Comparison of ENCODE assay signal across 8 mouse cellular contexts in genomic region chr8:10990421-10991110, GRCm38 (mm10). TPM values are rescaled to one million over a fixed set of nuclear protein-coding genes. Genes with fewer than 3 reads are reported as not detected.
DNase-seq lines count a peak whose midpoint lies in the region; ATAC-seq and TF ChIP-seq lines count a peak whose summit lies in the region.

No protein-coding gene starts in this region.

- H3K9ac ChIP-seq in hindbrain, embryonic 12.5 days: no peak overlapping the region

- H3K9me3 ChIP-seq in erythroblast, embryonic 14.5 days (ENCODE audit: control insufficient read depth, low read length): 0 out of 2 replicates have a peak, but pooled peaks cover 3% of the 10 kb centered on the region
- H3K9me3 ChIP-seq in hindbrain, embryonic 12.5 days (replicated peaks): no peaks in the 10 kb centered on the region

- H3K36me3 ChIP-seq in erythroblast, embryonic 14.5 days (ENCODE audit: control insufficient read depth): peaks cover 86% of the 10 kb centered on the region
- peaks cover 23% of the 10 kb centered on the region for H3K36me3 ChIP-seq in hindbrain, embryonic 12.5 days

- DNase-seq in lung, postnatal 25 days (ENCODE audit: low spot score): peak; percentile 45
- DNase-seq in left cerebral cortex, adult 2 months (ENCODE audit: extremely low spot score in 1 of 2, low spot score in 2 of 2): no peak
- no peak for DNase-seq in gastrocnemius, adult 18-20 months (ENCODE audit: low spot score)
- no peak for DNase-seq in frontal cortex, postnatal 14 days (ENCODE audit: low spot score in 2 of 2)

- peaks cover 93% of the 10 kb centered on the region for H3K4me1 ChIP-seq in erythroblast, embryonic 14.5 days (ENCODE audit: control insufficient read depth)
- peaks cover 48% of the 10 kb centered on the region for H3K4me1 ChIP-seq in hindbrain, embryonic 12.5 days

- intact Hi-C loops in left cerebral cortex, adult 2 months (cut with DNase I): no loop called here

- H3K27me3 ChIP-seq in erythroblast, embryonic 14.5 days (ENCODE audit: control insufficient read depth): no peaks in the 10 kb centered on the region
- no peaks in the 10 kb centered on the region for H3K27me3 ChIP-seq in hindbrain, embryonic 12.5 days

- H3K4me3 ChIP-seq in erythroblast, embryonic 14.5 days (replicated peaks): peak overlapping the region; percentile 42
- H3K4me3 ChIP-seq in hindbrain, embryonic 12.5 days: no peak overlapping the region
- no peak overlapping the region for H3K4me3 ChIP-seq in left cerebral cortex, adult 2 months

- no peak for ATAC-seq in erythroblast, adult 5-6 weeks (replicated peaks; ENCODE audit: low FRiP score, poor library complexity, severe bottlenecking)
- peak; percentile 22 for ATAC-seq in activated CD4-positive, CD25-positive, alpha-beta regulatory T cell, adult 4 months
- ATAC-seq in hindbrain, embryonic 12.5 days (ENCODE audit: low FRiP score): no peak

- H3K4me2 ChIP-seq in hindbrain, embryonic 12.5 days (replicated peaks): no peak overlapping the region

- WGBS in hindbrain, embryonic 12.5 days: 27% methylated on average over 10 of the region's 10 CpGs

- peak overlapping the region; percentile 71 for H3K27ac ChIP-seq in hindbrain, embryonic 12.5 days
- no peak overlapping the region for H3K27ac ChIP-seq in left cerebral cortex, adult 2 months

- TF ChIP-seq CTCF in left cerebral cortex, adult 2 months (IDR thresholded peaks at IDR 0.05): no peak

RNA-seq across cellular contexts. Expression of gene Irs2, which starts 17.7 kb away (rescaled TPM):
- polyA plus RNA-seq in erythroblast, embryonic 14.5 days (2012): 2.8 and 3.3 TPM in 2 replicates
- total RNA-seq in erythroblast, adult 5-6 weeks (2015; ENCODE audit: low replicate concordance): 12.1 and 15.2 TPM in 2 replicates
- 10.6 and 13.5 TPM in 2 replicates for total RNA-seq in erythroblast, adult 5-6 weeks (2017; ENCODE audit: low replicate concordance)
- under 1 TPM; 0.48 to 0.83 TPM for polyA plus RNA-seq in activated CD4-positive, CD25-positive, alpha-beta regulatory T cell, adult 4 months (2017; shearing (Covaris generic))
- 9.8 and 10.4 TPM in 2 replicates for polyA plus RNA-seq in hindbrain, embryonic 12.5 days (2016; fragmentation: Nextera tagmentation; extraction: Ambion mirVana)
- total RNA-seq in left cerebral cortex, adult 2 months (2021): 100 to 1,000 TPM in 1 of 2 experiments, 10 to 100 TPM in 1; 67.1 to 111 TPM
- 10 to 100 TPM; 17.4 to 73.1 TPM for total RNA-seq in gastrocnemius, adult 18-20 months (2021)
